Mouse (Mus musculus) heart, embryonic 14.5 days (tissue): ENCODE results near the gene Shisa7. TPM values are rescaled to one million over a fixed set of nuclear protein-coding genes. Genes with fewer than 3 reads are reported as not detected.
"Not testable (repeated sequence)": the region's sequence is repeated elsewhere in the genome, so short reads cannot be mapped to it uniquely, and the experiment has no call there.

Source experiments
- ATAC-seq: fragments of 200-750 bp; cut with Nextera tagmentation; 2 replicates; pipeline ENCODE4 v1.8.0; 2017; ENCODE audit warnings: low read depth, moderate TSS enrichment; ENCODE audit not compliant: insufficient number of reproducible peaks, insufficient read depth, low FRiP score
- H3K27ac ChIP-seq, 2 experiments: fragments of 200-500 bp in 1 of 2; fragments of 300-500 bp in 1 of 2; sonication (generic) in 1 of 2; replicated peaks in 1 of 2; 2 replicates each; pipeline ENCODE4 v1.5.1; 2012 to 2014; ENCODE audit warnings: low read depth in 2 of 2, low read length in 2 of 2, control low read depth in 1 of 2, mild to moderate bottlenecking in 1 of 2, mixed read lengths in 1 of 2; ENCODE audit not compliant: control insufficient read depth in 1 of 2, insufficient read depth in 1 of 2
- H3K27me3 ChIP-seq: fragments of 300-500 bp; sonication (generic); 2 replicates; pipeline ENCODE4 v1.6.1; 2014; ENCODE audit warnings: mild to moderate bottlenecking, low read length, control low read depth; ENCODE audit not compliant: control insufficient read depth, insufficient read depth
- H3K36me3 ChIP-seq: fragments of 300-500 bp; sonication (generic); 2 replicates; pipeline ENCODE4 v1.6.1; 2014; ENCODE audit warnings: mild to moderate bottlenecking, control low read depth, low read length, mixed read lengths; ENCODE audit not compliant: control insufficient read depth, insufficient read depth
- H3K4me1 ChIP-seq, 2 experiments: fragments of 200-500 bp in 1 of 2; fragments of 300-500 bp in 1 of 2; sonication (generic) in 1 of 2; 2 replicates each; pipeline ENCODE4 v1.6.1; 2012 to 2014; ENCODE audit warnings: low read length in 2 of 2, control low read depth in 1 of 2, mixed read lengths in 1 of 2; ENCODE audit not compliant: control insufficient read depth in 2 of 2, insufficient read depth in 2 of 2
- H3K4me2 ChIP-seq: fragments of 300-500 bp; sonication (generic); 2 replicates; pipeline ENCODE4 v1.6.1; 2014; ENCODE audit warnings: mild to moderate bottlenecking, low read length
- H3K4me3 ChIP-seq, 2 experiments: fragments of 200-500 bp in 1 of 2; fragments of 300-500 bp in 1 of 2; sonication (generic) in 1 of 2; 2 replicates each; pipeline ENCODE4 v1.5.1; 2012 to 2014; ENCODE audit warnings: low read length in 2 of 2, mild to moderate bottlenecking in 2 of 2, control low read depth in 1 of 2, low read depth in 1 of 2, moderate library complexity in 1 of 2; ENCODE audit not compliant: control insufficient read depth in 1 of 2, insufficient read depth in 1 of 2
- H3K9ac ChIP-seq: fragments of 300-500 bp; sonication (generic); 2 replicates; pipeline ENCODE4 v1.6.1; 2014; ENCODE audit warnings: mild to moderate bottlenecking, low read length
- H3K9me3 ChIP-seq: fragments of 300-500 bp; sonication (generic); 2 replicates; pipeline ENCODE4 v1.6.1; 2016; ENCODE audit warnings: low read length, control low read depth; ENCODE audit not compliant: control insufficient read depth
- WGBS: fragments of 180-500 bp; shearing (Covaris S2); extraction: QIAGEN DNeasy Blood & Tissue Kit; methylation state at CpG from one replicate; pipeline ENCODE4 v1.1.7; 2014; 5-methylcytosine and 5-hydroxymethylcytosine counted together
- polyA plus RNA-seq: library from polyadenylated mRNA; unstranded; fragments of >200 nt; fragmentation: Nextera tagmentation; extraction: Ambion mirVana; gene quantifications from 2 replicates; pipeline ENCODE4 v1.2.1, GENCODE M21; 2014

Gene Shisa7
- polyA plus RNA-seq, 1 experiment from 2014 or later, result 0.05 TPM

GRCm38 (mm10) chr7:4793674-4794073, 50.8 kb downstream of the Shisa7 start:
- no peak for ATAC-seq
- Histone ChIP-seq H3K4me1 (peaks cover 3 to 7% of the 10 kb centered on the region in 2 experiments), H3K27me3 (no peaks in the 10 kb centered on the region), H3K4me2 (peak overlapping the region; percentile 90), H3K9ac (peak overlapping the region; percentile 98), H3K9me3 (no peaks in the 10 kb centered on the region), H3K27ac (peak overlapping the region in 1 of 2 experiments; percentile 90; a peak in 1 of 4 replicates), H3K36me3 (peaks cover 43% of the 10 kb centered on the region), H3K4me3 (peak overlapping the region; percentile 61 to 89)
- 36% methylated on average over 4 of the region's 4 CpGs for WGBS

GRCm38 (mm10) chr7:4793248-4793647, 51.2 kb downstream of the Shisa7 start:
- H3K36me3 ChIP-seq, result peaks cover 43% of the 10 kb centered on the region
- peaks cover 7 to 11% of the 10 kb centered on the region in 2 experiments for H3K4me1 ChIP-seq
- peak overlapping the region; percentile 66 to 90 for H3K27ac ChIP-seq
- not testable (repeated sequence) for H3K27me3 ChIP-seq, ATAC-seq, H3K9me3 ChIP-seq
- WGBS, result under 1% methylated on average over 31 of the region's 31 CpGs
- H3K4me2 ChIP-seq, result peak overlapping the region; percentile 90
- H3K4me3 ChIP-seq, result peak overlapping the region; percentile 61 to 89
- peak overlapping the region; percentile 98 for H3K9ac ChIP-seq

- 2% methylated on average over 53 of the region's 54 CpGs for WGBS
- no peaks in the 10 kb centered on the region for H3K27me3 ChIP-seq
- peak; percentile 88 for ATAC-seq
- peaks cover 40% of the 10 kb centered on the region for H3K36me3 ChIP-seq
- H3K9ac ChIP-seq, result peak within 1 kb of the TSS; percentile 98
- peak within 1 kb of the TSS; percentile 90 for H3K4me2 ChIP-seq
- H3K9me3 ChIP-seq, result no peaks in the 10 kb centered on the region
- H3K27ac ChIP-seq, result peak within 1 kb of the TSS; percentile 91 to 96
- peak within 1 kb of the TSS; percentile 61 to 89 for H3K4me3 ChIP-seq
- peaks cover 8 to 11% of the 10 kb centered on the region in 2 experiments for H3K4me1 ChIP-seq
Measured at GRCm38 (mm10) chr7:4792278-4793212, 52.0 kb downstream of the Shisa7 start, which contains the start of gene Rpl28. TSS of gene Rpl28 (plus strand) at chr7:4792874.

DNA sequence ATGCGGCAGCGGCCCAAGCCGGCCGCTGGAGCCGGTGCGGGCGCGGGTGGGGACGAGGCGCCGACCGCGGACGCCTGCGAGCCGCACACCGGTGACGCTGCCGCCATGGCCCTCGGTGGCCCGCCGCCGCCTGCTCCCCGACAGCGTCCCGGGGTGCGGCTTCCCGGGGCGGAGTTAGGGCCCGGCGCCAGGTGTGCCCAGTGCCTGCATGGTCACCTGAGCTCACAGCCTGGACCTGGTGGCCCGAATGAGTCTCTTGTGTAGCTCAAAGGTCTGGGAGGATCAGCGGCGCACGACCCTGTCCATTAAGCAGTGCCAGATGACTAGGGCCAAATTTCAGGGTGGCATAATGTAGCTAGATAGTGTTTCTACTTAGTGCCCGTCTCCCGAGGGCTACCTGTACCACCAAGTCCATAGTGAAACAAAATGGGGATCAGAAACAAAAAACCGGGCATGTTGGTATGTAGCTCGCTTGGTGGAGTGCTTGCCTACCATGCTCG, 55.0 kb downstream of the Shisa7 start, which contains the start of gene Tmem238:
Tmem238 (minus strand) TSS at position 221 of the 500 bp plus-strand sequence.
- ATAC-seq, result no peak
- WGBS, result 8% methylated on average over 40 of the region's 40 CpGs

DNA sequence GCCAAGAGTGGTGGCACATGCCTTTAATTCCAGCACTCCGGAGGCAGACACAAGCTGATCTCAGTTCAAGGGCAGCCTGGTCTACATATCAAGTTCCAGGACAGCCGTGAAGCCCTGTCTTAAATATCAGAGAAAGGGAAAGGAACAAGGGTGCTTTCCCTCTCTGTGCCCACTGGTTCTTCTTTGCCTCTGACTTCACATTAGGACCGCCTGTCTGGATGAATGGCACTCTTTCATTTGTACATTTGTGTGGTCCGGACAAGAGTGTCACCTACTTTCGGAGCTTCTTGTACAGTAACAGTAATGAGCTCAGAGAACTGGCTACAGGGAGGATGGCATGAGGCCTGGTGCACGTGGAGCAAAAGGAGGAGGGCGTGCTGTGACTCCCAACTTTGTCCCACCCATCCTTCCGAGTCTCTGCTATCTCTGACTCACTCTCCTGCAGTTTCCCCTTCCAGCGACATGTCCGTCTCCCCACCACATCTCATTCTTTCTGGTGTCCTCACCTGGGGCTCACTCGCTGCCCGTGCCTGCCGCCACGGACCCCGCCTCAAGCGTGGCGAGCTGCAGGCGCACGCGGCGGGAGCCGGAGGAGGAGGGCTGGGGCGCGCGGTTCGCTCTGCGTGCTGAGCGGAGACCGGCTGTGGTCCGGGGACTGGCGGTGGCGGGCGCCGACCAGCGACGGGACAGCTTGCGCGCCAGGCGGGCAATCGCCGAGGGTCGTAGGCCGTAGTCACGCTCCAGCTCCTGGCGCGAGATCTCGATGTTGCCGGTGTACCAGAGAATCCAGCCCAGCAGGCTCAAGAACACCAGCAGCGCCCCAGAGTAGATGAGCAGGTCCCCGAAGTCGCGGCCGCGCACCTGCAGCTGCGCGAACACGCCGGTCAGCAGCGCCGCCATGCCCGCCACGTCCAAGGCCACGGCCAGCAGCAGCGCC, 55.7 kb downstream of the Shisa7 start:
- H3K9ac ChIP-seq, result peak overlapping the region; percentile 81
- peak overlapping the region; percentile 23 to 61; a peak in 2 of 4 replicates for H3K27ac ChIP-seq
- 0 out of 2 replicates have a peak, but pooled peaks have one; percentile 39 for ATAC-seq
- H3K4me1 ChIP-seq, result peaks cover 8% of the 10 kb centered on the region in 2 experiments
- WGBS, result 2% methylated on average over 63 of the region's 64 CpGs
- peaks cover 4% of the 10 kb centered on the region for H3K36me3 ChIP-seq
- peak overlapping the region; percentile 89 for H3K4me2 ChIP-seq
- H3K9me3 ChIP-seq, result no peaks in the 10 kb centered on the region
- H3K27me3 ChIP-seq, result no peaks in the 10 kb centered on the region
- peak overlapping the region; percentile 53 to 58 for H3K4me3 ChIP-seq

More for the DNA sequence above, 55.0 kb downstream of the Shisa7 start, which contains the start of gene Tmem238:
- Histone ChIP-seq H3K4me1 (peaks cover 8 to 11% of the 10 kb centered on the region in 2 experiments), H3K9me3 (no peaks in the 10 kb centered on the region), H3K27me3 (no peaks in the 10 kb centered on the region), H3K4me3 (peak within 1 kb of the TSS; percentile 53 to 58), H3K4me2 (peak within 1 kb of the TSS; percentile 89), H3K36me3 (peaks cover 11% of the 10 kb centered on the region), H3K9ac (peak within 1 kb of the TSS; percentile 81), H3K27ac (peak within 1 kb of the TSS; percentile 23 to 61; a peak in 2 of 4 replicates)

DNA sequence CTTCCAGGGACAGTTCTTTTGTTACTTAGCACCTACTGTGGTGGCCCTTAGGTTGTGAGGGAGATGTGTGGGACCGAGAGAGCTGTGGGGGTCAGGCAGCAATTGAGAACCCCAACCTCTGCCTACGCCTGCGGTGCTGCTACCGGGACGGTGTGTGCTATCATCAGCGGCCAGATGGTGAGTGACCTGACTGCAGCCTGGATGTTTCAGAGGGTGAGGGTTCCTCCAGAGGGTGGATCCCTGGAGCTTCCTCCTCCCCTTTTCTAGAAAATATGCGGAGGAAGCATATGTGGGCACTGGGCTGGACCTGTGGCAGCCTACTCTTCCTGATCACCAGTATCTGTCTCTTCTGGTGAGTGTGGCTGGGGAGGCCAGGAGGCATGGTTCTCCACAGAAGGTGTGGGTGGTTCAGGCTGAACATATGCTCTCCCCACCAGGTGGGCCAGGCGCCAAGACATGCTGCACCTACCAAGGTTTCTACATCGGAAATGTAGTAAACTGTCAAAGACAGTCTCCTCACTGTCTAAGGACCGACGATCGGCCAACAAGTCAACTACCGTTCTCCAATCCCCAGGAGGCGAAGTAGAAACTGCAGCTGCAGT, 60.7 kb downstream of the Shisa7 start:
- H3K9me3 ChIP-seq, result no peaks in the 10 kb centered on the region
- no peak overlapping the region for H3K27ac ChIP-seq
- H3K4me1 ChIP-seq, result peaks cover 8 to 10% of the 10 kb centered on the region in 2 experiments
- WGBS, result 63% methylated on average over 14 of the region's 14 CpGs
- no peak overlapping the region for H3K9ac ChIP-seq
- no peak for ATAC-seq
- H3K27me3 ChIP-seq, result peaks cover 28% of the 10 kb centered on the region
- H3K4me2 ChIP-seq, result no peak overlapping the region
- H3K36me3 ChIP-seq, result no peaks in the 10 kb centered on the region
- no peak overlapping the region for H3K4me3 ChIP-seq
